Mouse (Mus musculus) heart, postnatal 14 days (tissue): ENCODE measurements around the gene Pik3r6. TPM values are rescaled to one million over a fixed set of nuclear protein-coding genes. Genes with fewer than 3 reads are reported as not detected.
A peak's percentile ranks its signal among the peaks of the same experiment; 100 is the strongest.

ENCODE experiments used
- DNase-seq, 2 experiments: peaks; one replicate each; pipeline ENCODE4 v3.0.0; 2021 to 2022
- intact Hi-C: fragments of 180-260 bp; cut with DNase I; formaldehyde crosslinking; loops from one replicate; pipeline ENCODE4 v1.15.1; 2025
- long read RNA-seq, 2 experiments: library from polyadenylated mRNA; stranded (forward); transcript quantifications; one replicate each; pipeline ENCODE4 v2.0.0; 2021
- total RNA-seq, 2 experiments: library from RNA; stranded (reverse); gene quantifications; 2 replicates each; pipeline ENCODE4 v1.2.3; 2021

Gene Pik3r6
- total RNA-seq: 1 to 10 TPM; 8.7 to 9.2 TPM
- long read RNA-seq, experiment 1, transcript Pik3r6-201 (20 exons, 3,237 nt): major isoform, 5 of 12 reads
- long read RNA-seq, experiment 1, partial matches to known transcripts: 3 of 12 reads
- long read RNA-seq, experiment 1, other reads (novel, unspliced or antisense): 4 of 12 reads
- long read RNA-seq, experiment 2, transcript Pik3r6-201 (20 exons, 3,237 nt): major isoform, 6 of 10 reads
- long read RNA-seq, experiment 2, partial matches to known transcripts: 2 of 10 reads
- long read RNA-seq, experiment 2, other reads (novel, unspliced or antisense): 2 of 10 reads

- peak in 1 of 2 experiments; percentile 33 for DNase-seq
- intact Hi-C loops: no loop called here
Observed at GRCm38 (mm10) chr11:68502902-68503629, at the start of gene Pik3r6. Pik3r6 (plus strand) TSS chr11:68503019.

- DNase-seq: no peak
- intact Hi-C loops: no loop called here
Observed at GRCm38 (mm10) chr11:68453301-68453700, 49.5 kb upstream of the Pik3r6 start.

- intact Hi-C loops: no loop called here
- no peak for DNase-seq
Observed at GRCm38 (mm10) chr11:68458086-68458485, 44.7 kb upstream of the Pik3r6 start.

- DNase-seq: no peak
- intact Hi-C loops: no loop called here
Observed at GRCm38 (mm10) chr11:68459021-68459420, 43.8 kb upstream of the Pik3r6 start.

GRCm38 (mm10) chr11:68459486-68459885 lies 43.3 kb upstream of the Pik3r6 start:
- no peak for DNase-seq
- intact Hi-C loops: no loop called here

GRCm38 (mm10) chr11:68462716-68463115 lies 40.1 kb upstream of the Pik3r6 start:
- no peak for DNase-seq
- intact Hi-C loops: no loop called here

GRCm38 (mm10) chr11:68464260-68464659 lies 38.6 kb upstream of the Pik3r6 start:
- no peak for DNase-seq
- intact Hi-C loops: no loop called here

GRCm38 (mm10) chr11:68465090-68465489 lies 37.7 kb upstream of the Pik3r6 start:
- intact Hi-C loops: no loop called here
- no peak for DNase-seq

GRCm38 (mm10) chr11:68467441-68467840 lies 35.4 kb upstream of the Pik3r6 start:
- no peak for DNase-seq
- intact Hi-C loops: no loop called here

- intact Hi-C loops: no loop called here
- DNase-seq: no peak
Observed at GRCm38 (mm10) chr11:68467962-68468612, 34.7 kb upstream of the Pik3r6 start.

GRCm38 (mm10) chr11:68468886-68469285 lies 33.9 kb upstream of the Pik3r6 start:
- intact Hi-C loops: no loop called here
- DNase-seq: no peak

GRCm38 (mm10) chr11:68472162-68472849 lies 30.5 kb upstream of the Pik3r6 start:
- DNase-seq: no peak
- intact Hi-C loops: no loop called here

GRCm38 (mm10) chr11:68474600-68474999 lies 28.2 kb upstream of the Pik3r6 start:
- DNase-seq: no peak
- intact Hi-C loops: no loop called here

- intact Hi-C loops: no loop called here
- DNase-seq: no peak
Observed at GRCm38 (mm10) chr11:68475676-68476075, 27.1 kb upstream of the Pik3r6 start.

GRCm38 (mm10) chr11:68477661-68478060 lies 25.2 kb upstream of the Pik3r6 start:
- intact Hi-C loops: no loop called here
- no peak for DNase-seq

GRCm38 (mm10) chr11:68478574-68478981 lies 24.2 kb upstream of the Pik3r6 start:
- intact Hi-C loops: no loop called here
- no peak for DNase-seq

GRCm38 (mm10) chr11:68480660-68481059 lies 22.2 kb upstream of the Pik3r6 start:
- intact Hi-C loops: loop anchor here (5.0 kb wide), 1 partner anchor 48 kb away; the partner anchor contains the start of gene Pik3r5
- no peak for DNase-seq

- intact Hi-C loops: loop anchor here (5.0 kb wide), 1 partner anchor 50 kb away; the partner anchor contains the start of gene Pik3r5
- DNase-seq: no peak
Observed at GRCm38 (mm10) chr11:68482001-68482400, 20.8 kb upstream of the Pik3r6 start.

GRCm38 (mm10) chr11:68483213-68483612 lies 19.6 kb upstream of the Pik3r6 start:
- intact Hi-C loops: loop anchor here (5.0 kb wide), 1 partner anchor 51 kb away; the partner anchor contains the start of gene Pik3r5
- no peak for DNase-seq

GRCm38 (mm10) chr11:68484431-68484830 lies 18.4 kb upstream of the Pik3r6 start:
- no peak for DNase-seq
- intact Hi-C loops: loop anchor here (2.0 to 5.0 kb wide), 2 partner anchors 52 to 60 kb away; partner anchors contain the start of gene Pik3r5
